Mouse (Mus musculus) myocyte (in vitro differentiated cells): Measurements from ENCODE around the gene Cd300ld5. TPM values are rescaled to one million over a fixed set of nuclear protein-coding genes. Genes with fewer than 3 reads are reported as not detected.
A peak's percentile ranks its signal among the peaks of the same experiment; 100 is the strongest.

Source experiments
- H3K27me3 ChIP-seq: one replicate; pipeline ENCODE4 v1.6.1; 2011; ENCODE audit not compliant: control insufficient read depth, insufficient read depth, insufficient read length
- H3K36me3 ChIP-seq: one replicate; pipeline ENCODE4 v1.6.1; 2011; ENCODE audit not compliant: control insufficient read depth, insufficient read depth
- H3K4me2 ChIP-seq: one replicate; pipeline ENCODE4 v1.6.1; 2011; ENCODE audit warnings: low read depth, control low read depth
- H3K4me3 ChIP-seq: one replicate; pipeline ENCODE4 v1.5.1; 2011; ENCODE audit warnings: mild to moderate bottlenecking, control low read depth, moderate library complexity
- H3K79me2 ChIP-seq: one replicate; pipeline ENCODE4 v1.6.1; 2011; ENCODE audit not compliant: control insufficient read depth, insufficient read depth
- H3ac ChIP-seq: one replicate; pipeline ENCODE4 v1.6.1; 2011; ENCODE audit not compliant: control insufficient read depth, insufficient read length
- CEBPB ChIP-seq: IDR thresholded peaks from 2 replicates; pipeline ENCODE4 v1.6.1; 2011; ENCODE audit warnings: mild to moderate bottlenecking, moderate library complexity; ENCODE audit not compliant: poor library complexity, insufficient read depth, severe bottlenecking
- E2F4 ChIP-seq: IDR thresholded peaks from one replicate; pipeline ENCODE4 v1.6.1; 2011; ENCODE audit warnings: mild to moderate bottlenecking, control low read depth, moderate library complexity; ENCODE audit not compliant: insufficient read depth
- MAX ChIP-seq: IDR thresholded peaks from one replicate; pipeline ENCODE4 v1.6.1; 2011; ENCODE audit warnings: low read depth, mild to moderate bottlenecking, control low read depth
- MYOD1 ChIP-seq, 3 experiments: IDR thresholded peaks; one replicate each; pipeline ENCODE4 v1.6.1; 2011; ENCODE audit warnings: control low read depth in 2 of 3, low read depth in 2 of 3, mild to moderate bottlenecking in 2 of 3, moderate library complexity in 1 of 3; ENCODE audit not compliant: insufficient read length in 2 of 3, control insufficient read depth in 1 of 3
- MYOG ChIP-seq, 3 experiments: IDR thresholded peaks; one replicate each; pipeline ENCODE4 v1.6.1; 2011; ENCODE audit warnings: control low read depth in 2 of 3, low read depth in 2 of 3, mild to moderate bottlenecking in 2 of 3; ENCODE audit not compliant: insufficient read length in 2 of 3, control insufficient read depth in 1 of 3, insufficient read depth in 1 of 3
- POLR2A ChIP-seq: IDR thresholded peaks from one replicate; pipeline ENCODE4 v1.6.1; 2011; ENCODE audit warnings: low read depth, mild to moderate bottlenecking, control low read depth, moderate library complexity; ENCODE audit not compliant: insufficient read length
- POLR2AphosphoS2 ChIP-seq: IDR thresholded peaks from one replicate; pipeline ENCODE4 v1.6.1; 2011; ENCODE audit warnings: low read depth, control low read depth; ENCODE audit not compliant: insufficient read length
- REST ChIP-seq: IDR thresholded peaks from one replicate; pipeline ENCODE4 v1.6.1; 2011; ENCODE audit warnings: mild to moderate bottlenecking, control low read depth, moderate library complexity; ENCODE audit not compliant: insufficient read depth, insufficient read length
- SRF ChIP-seq: IDR thresholded peaks from one replicate; pipeline ENCODE4 v1.6.1; 2011; ENCODE audit warnings: low read depth; ENCODE audit not compliant: control insufficient read depth, insufficient read length
- TCF12 ChIP-seq: IDR thresholded peaks from one replicate; pipeline ENCODE4 v1.6.1; 2011; ENCODE audit warnings: mild to moderate bottlenecking, control low read depth; ENCODE audit not compliant: poor library complexity, insufficient read depth, severe bottlenecking
- TCF3 ChIP-seq: IDR thresholded peaks from one replicate; pipeline ENCODE4 v1.6.1; 2011; ENCODE audit warnings: low read depth, control low read depth; ENCODE audit not compliant: insufficient read length
- USF1 ChIP-seq: IDR thresholded peaks from one replicate; pipeline ENCODE4 v1.6.1; 2011; ENCODE audit warnings: low read depth, mild to moderate bottlenecking, control low read depth, moderate library complexity
- polyA plus RNA-seq: library from polyadenylated mRNA; unstranded; fragments of >200 nt; fragmentation: generic; extraction: Trizol; gene quantifications from one replicate; pipeline ENCODE4 v1.2.1, GENCODE M21; 2012; ENCODE audit warnings: missing spikeins

Cd300ld5 gene
- polyA plus RNA-seq, 1 experiment, result 0.16 TPM

GRCm38 (mm10) chr11:115075407-115075806 is 37.8 kb upstream of the Cd300ld5 start:
- no peak for TF ChIP-seq MYOD1 (IDR thresholded peaks at IDR 0.05; ENCODE audit: control insufficient read depth in 1 of 3, insufficient read length in 2 of 3, low read depth in 2 of 3)
- TF ChIP-seq TCF3, result no peak
- no peak overlapping the region for H3K4me2 ChIP-seq
- H3ac ChIP-seq, result no peak overlapping the region
- H3K27me3 ChIP-seq, result no peaks in the 10 kb centered on the region
- H3K79me2 ChIP-seq, result no peaks in the 10 kb centered on the region
- H3K4me3 ChIP-seq, result no peak overlapping the region
- no peaks in the 10 kb centered on the region for H3K36me3 ChIP-seq

DNA sequence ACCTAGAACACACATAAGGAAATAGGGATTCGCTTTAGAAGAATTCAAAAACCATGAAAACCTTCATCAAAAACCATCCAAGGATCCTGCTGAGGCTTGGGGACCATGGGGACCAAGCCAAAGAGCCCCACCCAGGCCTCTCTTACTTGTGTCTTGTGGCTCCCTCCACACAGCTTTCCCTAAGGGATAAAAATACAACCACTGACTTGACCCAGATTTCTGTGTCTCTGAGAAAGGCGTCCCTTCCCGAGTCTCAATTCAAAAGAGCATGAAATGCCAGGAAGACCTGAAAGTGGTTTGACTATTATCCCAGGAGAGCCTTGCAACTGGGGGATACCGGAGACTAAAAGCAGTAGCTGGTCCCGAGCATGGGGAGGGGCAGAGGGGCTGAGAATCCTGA is 35.4 kb upstream of the Cd300ld5 start:
- no peaks in the 10 kb centered on the region for H3K79me2 ChIP-seq
- no peak overlapping the region for H3K4me3 ChIP-seq
- TF ChIP-seq MYOD1 (IDR thresholded peaks at IDR 0.05; ENCODE audit: control insufficient read depth in 1 of 3, insufficient read length in 2 of 3, low read depth in 2 of 3), result no peak
- TF ChIP-seq TCF3, result no peak
- no peak for TF ChIP-seq TCF12
- no peak for TF ChIP-seq CEBPB
- no peak for TF ChIP-seq REST
- no peak for TF ChIP-seq SRF
- no peak for TF ChIP-seq USF1
- TF ChIP-seq POLR2AphosphoS2, result no peak
- TF ChIP-seq E2F4, result no peak
- TF ChIP-seq MYOG (IDR thresholded peaks at IDR 0.05; ENCODE audit: control insufficient read depth in 1 of 3, insufficient read depth in 1 of 3, insufficient read length in 2 of 3, low read depth in 2 of 3), result no peak
- TF ChIP-seq MAX, result no peak
- no peak for TF ChIP-seq POLR2A
- no peaks in the 10 kb centered on the region for H3K27me3 ChIP-seq
- no peaks in the 10 kb centered on the region for H3K36me3 ChIP-seq
- no peak overlapping the region for H3K4me2 ChIP-seq
- no peak overlapping the region for H3ac ChIP-seq

DNA sequence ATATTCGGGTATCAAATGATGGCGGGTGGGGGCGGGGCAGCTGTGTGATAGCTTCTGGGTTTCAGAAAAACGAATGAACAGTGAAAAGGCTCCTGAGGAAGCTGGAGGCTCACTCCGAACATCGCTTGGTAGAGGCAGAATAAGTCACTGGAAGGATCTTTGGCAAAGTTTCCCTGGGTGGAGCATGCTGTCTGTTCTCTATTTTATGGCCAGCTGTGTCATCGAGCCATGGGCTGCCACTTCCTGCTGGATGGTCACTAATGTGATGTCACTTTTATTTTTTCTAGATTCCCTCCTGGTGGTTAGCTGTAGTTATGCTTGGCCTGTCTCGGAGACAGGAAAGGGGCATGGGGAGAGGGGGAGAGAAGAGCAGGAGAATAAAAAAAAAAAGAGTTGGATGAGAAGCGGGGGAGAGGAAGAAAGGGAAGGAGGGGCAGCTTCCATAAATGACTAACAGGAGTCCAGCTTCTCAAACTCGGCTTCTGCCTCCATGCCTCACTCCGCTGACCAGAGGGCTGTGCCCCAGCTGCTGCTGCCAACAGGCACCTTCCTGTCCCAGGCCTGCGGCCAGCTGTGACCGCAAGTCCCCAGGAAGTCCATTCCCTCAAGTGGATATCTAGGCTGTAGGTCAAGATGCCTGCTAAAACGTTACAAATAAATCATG is 34.2 kb upstream of the Cd300ld5 start:
- Histone ChIP-seq H3K36me3 (no peaks in the 10 kb centered on the region), H3K79me2 (no peaks in the 10 kb centered on the region), H3K4me3 (no peak overlapping the region), H3K27me3 (no peaks in the 10 kb centered on the region), H3ac (no peak overlapping the region), H3K4me2 (peak overlapping the region; percentile 68)
- TF ChIP-seq CEBPB (no peak), MYOG (IDR thresholded peaks at IDR 0.05; ENCODE audit: control insufficient read depth in 1 of 3, insufficient read depth in 1 of 3, insufficient read length in 2 of 3, low read depth in 2 of 3) (peak; percentile 55 to 90 (median 84)), POLR2A (no peak), TCF3 (peak; percentile 77), TCF12 (peak; percentile 73), SRF (no peak), USF1 (no peak), MYOD1 (IDR thresholded peaks at IDR 0.05; ENCODE audit: control insufficient read depth in 1 of 3, insufficient read length in 2 of 3, low read depth in 2 of 3) (peak; percentile 23 to 89 (median 82)), MAX (no peak), REST (no peak), E2F4 (no peak), POLR2AphosphoS2 (no peak)

DNA sequence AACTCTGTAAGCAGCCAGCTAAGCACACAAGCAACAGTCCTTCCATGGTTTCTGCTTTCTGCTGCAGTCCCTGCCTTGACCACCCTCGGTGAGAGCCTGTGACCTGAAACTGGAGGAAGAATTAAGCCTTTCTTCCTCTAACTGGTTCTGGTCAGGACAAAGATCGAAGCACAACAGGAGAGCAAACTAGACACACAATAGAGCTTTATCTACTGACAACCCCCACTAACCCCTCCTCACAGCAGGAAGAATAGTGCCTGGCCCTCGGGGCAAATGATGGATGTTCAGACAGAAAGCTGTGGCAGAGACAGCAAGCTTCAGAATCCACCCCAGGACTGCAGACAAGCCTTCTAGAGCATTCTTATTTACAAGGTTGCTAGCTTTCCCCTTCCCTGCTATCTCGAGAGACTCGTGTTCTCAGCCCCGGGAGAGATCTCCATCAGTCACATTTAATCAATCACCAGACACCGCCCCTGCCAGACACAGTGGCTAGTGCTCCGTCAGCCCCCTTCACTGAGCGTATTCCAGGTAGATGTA is 33.5 kb upstream of the Cd300ld5 start:
- Histone ChIP-seq H3K4me3 (no peak overlapping the region), H3K79me2 (no peaks in the 10 kb centered on the region), H3K4me2 (peak overlapping the region; percentile 68), H3ac (no peak overlapping the region), H3K36me3 (no peaks in the 10 kb centered on the region), H3K27me3 (no peaks in the 10 kb centered on the region)
- TF ChIP-seq MYOG (IDR thresholded peaks at IDR 0.05; ENCODE audit: control insufficient read depth in 1 of 3, insufficient read depth in 1 of 3, insufficient read length in 2 of 3, low read depth in 2 of 3) (no peak), MYOD1 (IDR thresholded peaks at IDR 0.05; ENCODE audit: control insufficient read depth in 1 of 3, insufficient read length in 2 of 3, low read depth in 2 of 3) (no peak), POLR2AphosphoS2 (no peak), E2F4 (no peak), TCF3 (no peak), USF1 (no peak), SRF (no peak), MAX (no peak), POLR2A (no peak), CEBPB (no peak), REST (no peak), TCF12 (no peak)

DNA sequence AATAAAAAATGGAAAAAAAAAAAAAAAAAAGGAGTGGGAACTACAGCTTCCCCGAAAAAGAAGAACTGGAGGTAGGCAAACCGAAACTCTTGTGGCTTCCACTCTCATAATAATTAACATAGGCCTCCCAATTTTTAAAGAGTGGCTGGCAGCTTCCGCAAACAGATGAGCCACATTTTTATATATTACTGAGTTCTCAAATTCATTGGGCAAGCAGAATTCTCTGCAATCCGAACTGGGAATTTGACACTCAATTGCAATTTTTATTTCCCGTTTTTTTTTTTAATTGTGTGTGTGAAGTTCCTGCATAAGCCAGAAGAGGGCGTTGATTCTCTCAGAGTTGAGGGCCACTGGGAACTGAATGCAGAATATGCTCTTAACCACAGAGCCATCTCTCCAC is 29.2 kb upstream of the Cd300ld5 start:
- H3K27me3 ChIP-seq, result no peaks in the 10 kb centered on the region
- no peak overlapping the region for H3ac ChIP-seq
- H3K4me2 ChIP-seq, result no peak overlapping the region
- TF ChIP-seq MYOD1 (IDR thresholded peaks at IDR 0.05; ENCODE audit: control insufficient read depth in 1 of 3, insufficient read length in 2 of 3, low read depth in 2 of 3), result no peak
- TF ChIP-seq SRF, result no peak
- no peak for TF ChIP-seq POLR2A
- no peak for TF ChIP-seq REST
- TF ChIP-seq TCF12, result no peak
- TF ChIP-seq E2F4, result no peak
- TF ChIP-seq CEBPB, result no peak
- no peak for TF ChIP-seq MYOG (IDR thresholded peaks at IDR 0.05; ENCODE audit: control insufficient read depth in 1 of 3, insufficient read depth in 1 of 3, insufficient read length in 2 of 3, low read depth in 2 of 3)
- no peak for TF ChIP-seq USF1
- TF ChIP-seq MAX, result no peak
- no peak for TF ChIP-seq POLR2AphosphoS2
- TF ChIP-seq TCF3, result no peak
- H3K79me2 ChIP-seq, result no peaks in the 10 kb centered on the region
- no peak overlapping the region for H3K4me3 ChIP-seq
- no peaks in the 10 kb centered on the region for H3K36me3 ChIP-seq
